Mouse (Mus musculus) monocyte, adult 5-6 weeks (primary cell): ENCODE results near the gene Adamts20. TPM values are rescaled to one million over a fixed set of nuclear protein-coding genes. Genes with fewer than 3 reads are reported as not detected.

Source experiments
- ATAC-seq: fragments of 153-309, 156-312 bp; replicated peaks from 2 replicates; pipeline ENCODE4 v1.8.0; 2017; ENCODE audit warnings: mild to moderate bottlenecking; ENCODE audit not compliant: low TSS enrichment, insufficient number of reproducible peaks, severe bottlenecking, poor library complexity, low FRiP score
- total RNA-seq: library from RNA; stranded (forward); fragments of 200-1000, 200-491, 200-594 nt; gene quantifications from 3 replicates; pipeline ENCODE4 v1.2.3, GENCODE M21; 2017

The Adamts20 gene
- total RNA-seq, 1 experiment from 2014 or later = not detected

- no peak for ATAC-seq
Measured at GRCm38 (mm10) chr15:94264497-94264879, 200.7 kb downstream of the Adamts20 start.

- ATAC-seq = no peak
Measured at GRCm38 (mm10) chr15:94263866-94264496, 201.2 kb downstream of the Adamts20 start.

- ATAC-seq = no peak
Measured at GRCm38 (mm10) chr15:94263241-94263640, 202.0 kb downstream of the Adamts20 start.

- ATAC-seq = no peak
Measured at GRCm38 (mm10) chr15:94259497-94259896, 205.7 kb downstream of the Adamts20 start.

GRCm38 (mm10) chr15:94255538-94255937, 209.7 kb downstream of the Adamts20 start:
- no peak for ATAC-seq

- ATAC-seq = no peak
Measured at GRCm38 (mm10) chr15:94254861-94255516, 210.2 kb downstream of the Adamts20 start.

GRCm38 (mm10) chr15:94254091-94254860, 210.9 kb downstream of the Adamts20 start:
- ATAC-seq = no peak

GRCm38 (mm10) chr15:94252962-94253712, 212.1 kb downstream of the Adamts20 start:
- no peak for ATAC-seq

GRCm38 (mm10) chr15:94249766-94250165, 215.5 kb downstream of the Adamts20 start:
- ATAC-seq = no peak

- ATAC-seq = no peak
Measured at GRCm38 (mm10) chr15:94248386-94248785, 216.8 kb downstream of the Adamts20 start.

GRCm38 (mm10) chr15:94246669-94247068, 218.5 kb downstream of the Adamts20 start:
- no peak for ATAC-seq

- ATAC-seq = no peak
Measured at GRCm38 (mm10) chr15:94244336-94244735, 220.9 kb downstream of the Adamts20 start.

GRCm38 (mm10) chr15:94242133-94242532, 223.1 kb downstream of the Adamts20 start:
- no peak for ATAC-seq

- no peak for ATAC-seq
Measured at GRCm38 (mm10) chr15:94239637-94240036, 225.6 kb downstream of the Adamts20 start.

- no peak for ATAC-seq
Measured at GRCm38 (mm10) chr15:94239127-94239526, 226.1 kb downstream of the Adamts20 start.

GRCm38 (mm10) chr15:94238058-94238876, 227.0 kb downstream of the Adamts20 start:
- no peak for ATAC-seq

GRCm38 (mm10) chr15:94236726-94237125, 228.5 kb downstream of the Adamts20 start:
- ATAC-seq = no peak

GRCm38 (mm10) chr15:94236121-94236520, 229.1 kb downstream of the Adamts20 start:
- ATAC-seq = no peak
